Mouse (Mus musculus) midbrain, embryonic 16.5 days (tissue): ENCODE results near the gene Golm1. TPM values are rescaled to one million over a fixed set of nuclear protein-coding genes. Genes with fewer than 3 reads are reported as not detected.
"Not testable (repeated sequence)": the region's sequence is repeated elsewhere in the genome, so short reads cannot be mapped to it uniquely, and the experiment has no call there.

Experiments used
- ATAC-seq: fragments of 200-750 bp; cut with Nextera tagmentation; 2 replicates; pipeline ENCODE4 v1.8.0; 2017; ENCODE audit warnings: moderate TSS enrichment
- H3K27ac ChIP-seq: fragments of 300-500 bp; sonication (generic); 2 replicates; pipeline ENCODE4 v1.5.1; 2014; ENCODE audit warnings: mild to moderate bottlenecking, low read length, mixed read lengths
- H3K27me3 ChIP-seq: fragments of 300-500 bp; sonication (generic); 2 replicates; pipeline ENCODE4 v1.6.1; 2014; ENCODE audit warnings: low read depth, low read length, mixed read lengths; ENCODE audit not compliant: control insufficient read depth, insufficient read depth
- H3K36me3 ChIP-seq: fragments of 300-500 bp; sonication (generic); 2 replicates; pipeline ENCODE4 v1.6.1; 2014; ENCODE audit warnings: mild to moderate bottlenecking, low read length, moderate library complexity, mixed read lengths; ENCODE audit not compliant: control insufficient read depth, insufficient read depth
- H3K4me1 ChIP-seq: fragments of 300-500 bp; sonication (generic); 2 replicates; pipeline ENCODE4 v1.6.1; 2014; ENCODE audit warnings: mild to moderate bottlenecking, low read length, mixed read lengths; ENCODE audit not compliant: control insufficient read depth, insufficient read depth
- H3K4me2 ChIP-seq: fragments of 300-500 bp; sonication (generic); 2 replicates; pipeline ENCODE4 v1.6.1; 2014; ENCODE audit warnings: mild to moderate bottlenecking, low read length, mixed read lengths
- H3K4me3 ChIP-seq: fragments of 300-500 bp; sonication (generic); 2 replicates; pipeline ENCODE4 v1.5.1; 2014; ENCODE audit warnings: low read depth, mild to moderate bottlenecking, low read length, moderate library complexity, mixed read lengths
- H3K9ac ChIP-seq: fragments of 300-500 bp; sonication (generic); 2 replicates; pipeline ENCODE4 v1.6.1; 2014; ENCODE audit warnings: low read depth, low read length, mixed read lengths
- H3K9me3 ChIP-seq: fragments of 300-500 bp; sonication (generic); replicated peaks from 2 replicates; pipeline ENCODE4 v1.6.1; 2014; ENCODE audit warnings: mild to moderate bottlenecking, low read length, mixed read lengths; ENCODE audit not compliant: control insufficient read depth, poor library complexity, severe bottlenecking
- WGBS: fragments of 180-500 bp; shearing (Covaris S2); extraction: QIAGEN DNeasy Blood & Tissue Kit; methylation state at CpG from one replicate; pipeline ENCODE4 v1.1.7; 2014; 5-methylcytosine and 5-hydroxymethylcytosine counted together
- polyA plus RNA-seq: library from polyadenylated mRNA; unstranded; fragments of >200 nt; fragmentation: Nextera tagmentation; extraction: Ambion mirVana; gene quantifications from 2 replicates; pipeline ENCODE4 v1.2.1, GENCODE M21; 2015

Gene Golm1
- polyA plus RNA-seq: 18.4 and 27.3 TPM in 2 replicates

DNA sequence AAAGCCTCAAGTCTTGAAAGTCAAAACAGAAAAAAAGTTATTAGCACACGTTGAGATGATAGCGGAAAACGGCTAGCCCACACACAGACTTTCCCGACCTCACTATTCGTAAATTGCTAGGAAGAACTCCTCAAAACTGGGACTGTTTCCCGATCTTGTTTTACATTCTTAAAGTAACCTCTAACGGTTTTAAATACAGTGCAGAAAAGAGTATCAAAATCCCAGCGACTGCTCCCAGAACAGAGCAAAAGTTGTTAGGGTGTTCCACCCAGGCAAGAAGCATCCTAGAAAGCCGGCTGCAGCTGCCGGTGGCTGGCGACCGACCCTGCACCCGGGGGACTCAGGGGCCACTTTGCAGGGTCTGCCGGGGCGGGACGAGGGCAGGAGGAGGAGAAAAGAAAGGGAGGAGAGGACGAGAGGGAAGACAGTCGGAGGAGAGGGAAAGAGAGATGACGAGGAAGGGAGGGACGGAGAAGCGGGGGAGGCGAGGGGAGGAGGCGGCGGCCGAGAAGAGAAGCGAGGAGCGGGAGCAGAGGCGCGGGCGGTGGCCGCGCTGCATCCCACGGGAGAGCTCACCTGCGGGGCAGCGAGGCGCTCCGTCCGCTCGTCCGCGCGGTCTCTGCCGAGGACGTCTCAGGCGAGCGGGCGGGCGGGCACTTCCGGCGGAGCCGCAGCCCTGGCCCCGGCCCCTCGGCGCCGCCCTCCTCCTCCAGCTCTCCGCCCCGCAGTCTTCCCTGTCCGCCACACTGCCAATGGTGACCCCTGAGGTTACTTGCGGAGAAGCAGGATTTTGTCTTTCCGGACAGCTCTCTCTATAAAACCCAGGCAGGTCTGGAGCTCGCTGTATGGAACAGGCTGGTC is at the start of gene Golm1:
TSS of gene Golm1 (minus strand) at position 661 of the 861 bp plus-strand sequence.
- Histone ChIP-seq H3K9me3 (no peaks in the 10 kb centered on the region), H3K9ac (peak within 1 kb of the TSS; percentile 80), H3K27me3 (no peaks in the 10 kb centered on the region), H3K4me1 (peaks cover 19% of the 10 kb centered on the region), H3K36me3 (no peaks in the 10 kb centered on the region), H3K4me2 (peak within 1 kb of the TSS; percentile 82), H3K27ac (peak within 1 kb of the TSS; percentile 74), H3K4me3 (peak within 1 kb of the TSS; percentile 68)
- ATAC-seq: peak; percentile 83
- under 1% methylated on average over 45 of the region's 61 CpGs for WGBS

DNA sequence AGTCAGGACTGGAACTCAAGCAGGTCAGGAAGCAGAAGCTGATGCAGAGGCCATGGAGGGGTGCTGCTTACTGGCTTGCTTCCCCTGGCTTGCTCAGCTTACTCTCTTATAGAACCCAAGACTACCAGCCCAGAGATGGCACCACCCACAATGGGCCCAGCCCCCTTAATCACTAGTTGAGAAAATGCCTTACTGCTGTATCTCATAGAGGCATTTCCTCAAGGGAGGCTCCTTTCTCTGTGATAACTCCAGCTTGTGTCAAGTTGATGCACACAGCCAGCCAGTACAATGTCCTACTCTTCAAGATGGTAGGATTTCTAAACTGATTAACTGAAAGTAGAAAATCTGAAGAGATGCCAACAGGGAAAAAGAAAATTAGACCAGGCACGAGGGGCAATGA is 46.5 kb upstream of the Golm1 start:
- 77% methylated on average over 1 of the region's 1 CpGs for WGBS
- not testable (repeated sequence) for H3K4me2 ChIP-seq, H3K4me3 ChIP-seq, H3K36me3 ChIP-seq, H3K9me3 ChIP-seq, ATAC-seq, H3K27ac ChIP-seq, H3K4me1 ChIP-seq, H3K27me3 ChIP-seq, H3K9ac ChIP-seq

DNA sequence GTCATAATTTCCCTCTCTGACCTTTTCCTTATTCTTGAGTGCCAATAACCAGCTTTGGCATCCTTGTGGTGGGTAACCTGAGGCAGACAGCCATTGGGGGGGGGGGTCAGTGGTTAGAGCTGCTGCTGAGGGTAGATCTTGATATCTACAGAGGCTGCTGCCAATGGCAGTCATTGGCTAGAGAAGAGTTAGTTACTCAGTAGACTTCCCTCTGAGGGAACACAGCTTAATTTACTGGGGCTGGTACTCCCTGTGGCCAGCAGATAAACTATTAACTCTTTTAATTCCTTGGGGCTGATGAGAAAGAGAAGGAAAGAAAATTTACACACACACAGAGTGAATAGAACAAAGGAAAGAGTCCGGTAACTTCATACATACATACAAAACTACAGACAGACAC is 43.9 kb upstream of the Golm1 start:
- WGBS: 85% methylated on average over 1 of the region's 1 CpGs
- no peak overlapping the region for H3K9ac ChIP-seq
- no peak overlapping the region for H3K4me2 ChIP-seq
- H3K4me1 ChIP-seq: no peaks in the 10 kb centered on the region; the same call in 1 of the 2 replicates
- ATAC-seq: no peak
- H3K9me3 ChIP-seq: no peaks in the 10 kb centered on the region
- no peak overlapping the region for H3K4me3 ChIP-seq
- H3K36me3 ChIP-seq: no peaks in the 10 kb centered on the region
- H3K27ac ChIP-seq: no peak overlapping the region
- H3K27me3 ChIP-seq: no peaks in the 10 kb centered on the region

DNA sequence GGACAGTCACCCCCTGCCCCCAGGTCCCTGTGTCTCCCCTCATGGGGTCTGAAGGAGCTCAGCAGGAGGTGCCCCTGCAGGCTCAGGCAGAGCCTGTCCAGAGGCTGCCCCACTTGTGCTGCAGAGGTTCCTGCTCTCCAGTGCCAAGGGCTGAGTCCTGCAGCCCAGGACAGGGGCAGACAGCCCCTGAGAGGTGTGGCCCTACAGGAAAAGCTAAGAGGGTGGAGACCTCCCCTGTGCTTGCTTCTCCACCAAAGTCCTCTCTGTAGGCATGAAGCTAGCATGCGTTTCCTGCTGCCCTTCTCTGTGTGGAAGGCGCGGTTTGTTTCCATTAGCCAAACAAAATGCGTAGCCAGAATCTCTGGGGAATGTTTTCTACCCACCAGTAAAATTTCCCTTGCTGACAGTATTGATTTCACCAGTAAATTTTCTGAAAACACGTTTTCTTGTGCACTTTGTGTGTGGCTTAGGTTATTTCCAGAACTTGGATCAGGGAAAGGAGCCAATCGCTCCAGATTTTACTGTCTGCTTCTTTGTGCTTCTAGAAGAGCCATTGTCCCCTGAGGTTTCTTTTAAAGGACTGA is 43.3 kb upstream of the Golm1 start:
- H3K27ac ChIP-seq, ATAC-seq, H3K4me2 ChIP-seq, H3K36me3 ChIP-seq, H3K9ac ChIP-seq, H3K27me3 ChIP-seq, H3K4me3 ChIP-seq, H3K9me3 ChIP-seq, H3K4me1 ChIP-seq: not testable (repeated sequence)
- 52% methylated on average over 6 of the region's 6 CpGs for WGBS

DNA sequence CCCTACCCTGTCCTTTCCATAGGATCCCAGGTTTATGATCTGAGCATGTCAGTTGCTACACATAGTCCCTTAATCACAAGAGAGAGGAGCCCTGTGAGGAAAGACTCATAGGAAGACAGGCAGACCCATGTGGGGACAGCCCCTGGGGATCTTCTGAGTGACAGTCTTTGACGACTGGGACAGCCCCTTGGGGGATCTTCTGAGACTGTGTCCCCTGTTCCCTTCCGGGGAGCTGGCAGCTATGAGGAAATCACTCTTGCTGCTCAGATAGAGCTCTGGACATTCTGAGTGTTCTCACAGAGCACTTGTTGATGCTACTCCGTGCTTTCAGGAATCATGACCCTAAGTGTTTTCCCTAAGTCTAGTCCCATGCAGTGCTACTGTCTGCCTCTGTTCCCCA is 38.1 kb upstream of the Golm1 start:
- Histone ChIP-seq H3K9me3 (no peaks in the 10 kb centered on the region), H3K27me3 (no peaks in the 10 kb centered on the region), H3K9ac (no peak overlapping the region), H3K4me1 (no peaks in the 10 kb centered on the region), H3K4me2 (no peak overlapping the region), H3K4me3 (no peak overlapping the region), H3K27ac (no peak overlapping the region), H3K36me3 (no peaks in the 10 kb centered on the region)
- 51% methylated on average over 3 of the region's 3 CpGs for WGBS
- no peak for ATAC-seq

DNA sequence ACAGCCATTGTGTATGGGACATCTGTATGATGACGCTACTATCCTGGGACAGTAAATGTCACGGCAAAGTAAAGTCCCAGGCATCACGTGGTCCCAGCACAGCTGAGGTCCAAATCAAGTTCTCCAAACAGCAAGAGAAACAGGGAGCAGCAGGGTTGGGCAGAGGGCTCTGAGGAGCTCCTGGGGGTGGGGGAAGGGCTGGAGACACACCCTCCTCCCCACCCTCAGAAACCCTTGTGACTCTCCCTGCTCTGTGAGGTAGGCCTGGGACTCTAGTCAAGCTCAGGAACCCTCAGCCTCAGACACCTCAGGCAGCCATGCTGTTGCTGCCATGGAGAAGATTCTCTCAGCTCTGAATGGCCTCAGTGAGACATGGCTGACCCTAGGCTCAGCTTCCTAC is 36.4 kb upstream of the Golm1 start, which contains the start of gene Spata31d1b:
TSS of gene Spata31d1b (plus strand) at position 301 of the 400 bp plus-strand sequence.
- not testable (repeated sequence) for ATAC-seq

DNA sequence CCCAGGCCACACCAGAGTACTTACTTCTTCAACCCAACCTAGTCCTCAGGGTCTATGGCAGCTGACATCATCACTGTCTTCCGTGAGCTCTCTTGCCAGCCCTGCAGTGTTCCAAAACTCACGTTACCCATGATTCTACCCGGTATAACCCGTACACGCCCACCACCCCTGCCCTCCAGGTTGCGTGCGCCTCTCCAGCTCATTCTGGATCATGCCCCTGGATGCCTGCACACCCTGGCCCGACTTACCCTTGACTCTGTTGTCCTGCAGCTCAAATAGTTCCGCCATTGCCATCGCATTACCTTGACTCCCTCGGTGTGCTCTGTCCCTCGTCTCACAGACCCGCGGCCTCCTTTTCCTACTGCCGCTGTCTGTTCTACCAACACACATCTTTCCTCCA is 34.6 kb upstream of the Golm1 start, which contains the start of gene Spata31d1a:
TSS of gene Spata31d1a (minus strand) at position 101 of the 400 bp plus-strand sequence.
- H3K27ac ChIP-seq: no peak within 1 kb of the TSS
- no peak within 1 kb of the TSS for H3K4me3 ChIP-seq
- no peaks in the 10 kb centered on the region for H3K36me3 ChIP-seq
- H3K9me3 ChIP-seq: no peaks in the 10 kb centered on the region
- 93% methylated on average over 15 of the region's 15 CpGs for WGBS
- no peaks in the 10 kb centered on the region for H3K4me1 ChIP-seq
- no peak within 1 kb of the TSS for H3K4me2 ChIP-seq
- H3K9ac ChIP-seq: no peak within 1 kb of the TSS
- no peaks in the 10 kb centered on the region for H3K27me3 ChIP-seq
- ATAC-seq: no peak

More for the DNA sequence above, 36.4 kb upstream of the Golm1 start, which contains the start of gene Spata31d1b:
- H3K27me3 ChIP-seq, H3K27ac ChIP-seq, H3K4me3 ChIP-seq, H3K4me1 ChIP-seq, H3K9me3 ChIP-seq, H3K36me3 ChIP-seq, H3K4me2 ChIP-seq, H3K9ac ChIP-seq: not testable (repeated sequence)
- 75% methylated on average over 3 of the region's 3 CpGs for WGBS

DNA sequence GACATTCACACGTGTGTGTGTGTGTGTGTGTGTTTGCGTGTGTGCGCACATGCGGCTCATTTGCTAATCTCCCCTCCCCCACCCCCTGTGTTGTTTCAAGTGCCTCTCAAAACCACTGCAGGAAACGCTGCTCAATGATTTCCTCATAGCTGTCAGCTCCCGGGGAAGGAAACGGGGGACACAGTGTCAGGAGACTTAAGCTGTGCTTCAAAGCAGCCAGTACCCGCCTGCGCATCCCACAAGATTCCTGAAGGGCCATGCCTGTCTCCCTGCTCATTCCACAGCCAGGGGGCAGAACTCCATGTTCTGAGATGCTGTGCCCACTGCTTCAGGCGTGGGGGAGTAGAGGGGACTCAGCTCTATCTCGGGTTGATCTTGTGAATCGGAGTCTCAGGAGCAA is 29.0 kb upstream of the Golm1 start:
- Histone ChIP-seq H3K4me1 (no peaks in the 10 kb centered on the region), H3K4me2 (no peak overlapping the region), H3K9ac (no peak overlapping the region), H3K36me3 (no peaks in the 10 kb centered on the region), H3K27me3 (no peaks in the 10 kb centered on the region), H3K4me3 (no peak overlapping the region), H3K9me3 (no peaks in the 10 kb centered on the region), H3K27ac (no peak overlapping the region)
- ATAC-seq: no peak
- WGBS: 52% methylated on average over 12 of the region's 12 CpGs

DNA sequence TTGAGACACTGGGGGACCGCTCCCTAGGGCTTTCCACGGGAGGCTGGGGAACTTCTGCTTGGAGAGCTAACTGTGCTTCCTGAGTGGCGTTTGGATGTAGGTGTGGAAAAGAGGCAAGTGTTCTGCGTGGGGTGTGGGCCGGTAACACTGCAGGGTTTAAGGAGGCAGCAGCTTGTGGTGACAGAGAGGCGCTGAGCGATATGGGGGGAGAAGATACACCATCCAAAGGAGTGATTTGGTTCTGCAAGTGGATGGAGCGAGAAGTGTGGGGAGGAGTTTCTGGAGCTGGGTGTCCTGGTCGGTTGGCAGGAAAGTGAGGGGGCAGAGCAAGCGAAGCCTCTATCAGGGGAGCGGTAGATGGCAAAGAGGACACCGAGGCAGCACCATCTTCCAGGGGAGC is 27.9 kb upstream of the Golm1 start:
- no peaks in the 10 kb centered on the region for H3K27me3 ChIP-seq
- no peak for ATAC-seq
- no peaks in the 10 kb centered on the region for H3K36me3 ChIP-seq
- no peaks in the 10 kb centered on the region for H3K4me1 ChIP-seq
- no peak overlapping the region for H3K4me2 ChIP-seq
- 89% methylated on average over 12 of the region's 12 CpGs for WGBS
- no peaks in the 10 kb centered on the region for H3K9me3 ChIP-seq
- H3K27ac ChIP-seq: no peak overlapping the region
- H3K4me3 ChIP-seq: no peak overlapping the region
- H3K9ac ChIP-seq: no peak overlapping the region
